Mouse (Mus musculus): ENCODE results near the gene Phyh.

- TF ChIP-seq CTCF (IDR thresholded peaks at IDR 0.05; ENCODE audit: low read depth), result no peak
- TF ChIP-seq EP300 (optimal IDR thresholded peaks at IDR 0.05), result no peak
These were observed 39.2 kb downstream of the Phyh start for GRCm38 (mm10) chr2:4958039-4958438.

Data from stomach, postnatal 0 days (tissue).